Mouse (Mus musculus) layer of hippocampus, adult 8-10 months (tissue): ENCODE measurements around the gene Gm12258. TPM values are rescaled to one million over a fixed set of nuclear protein-coding genes. Genes with fewer than 3 reads are reported as not detected.

Experiments
- DNase-seq, 2 experiments: peaks; one replicate each; pipeline ENCODE4 v3.0.0; 2022; ENCODE audit warnings: low spot score in 2 of 2
- total RNA-seq, 4 experiments: library from RNA; stranded (reverse); gene quantifications; 2 replicates each; pipeline ENCODE4 v1.2.4; 2022

Gm12258 gene
- total RNA-seq, 4 experiments from 2014 or later, result 15.8 to 24.2 (median 21.4) TPM

DNA sequence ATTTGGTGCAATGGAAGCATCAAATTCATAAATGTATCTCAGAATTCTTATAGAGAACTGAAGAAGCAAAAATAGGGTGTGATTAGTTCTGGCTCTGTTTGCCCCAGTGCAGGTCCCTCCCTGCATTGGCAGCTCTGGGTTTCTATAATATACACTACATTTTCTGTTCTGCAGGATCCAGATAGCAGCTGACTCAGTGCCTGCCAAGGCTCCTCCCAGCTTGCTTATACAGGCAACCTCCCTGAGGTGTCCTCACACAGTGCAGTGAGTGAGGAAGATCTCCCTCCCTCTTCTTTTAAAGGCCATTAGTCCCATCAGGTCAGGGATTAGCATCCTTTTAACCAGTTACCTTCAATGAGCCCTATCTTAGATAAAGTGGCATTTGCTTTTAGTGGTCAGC lies 54.1 kb downstream of the Gm12258 start:
- DNase-seq, result no peak

DNA sequence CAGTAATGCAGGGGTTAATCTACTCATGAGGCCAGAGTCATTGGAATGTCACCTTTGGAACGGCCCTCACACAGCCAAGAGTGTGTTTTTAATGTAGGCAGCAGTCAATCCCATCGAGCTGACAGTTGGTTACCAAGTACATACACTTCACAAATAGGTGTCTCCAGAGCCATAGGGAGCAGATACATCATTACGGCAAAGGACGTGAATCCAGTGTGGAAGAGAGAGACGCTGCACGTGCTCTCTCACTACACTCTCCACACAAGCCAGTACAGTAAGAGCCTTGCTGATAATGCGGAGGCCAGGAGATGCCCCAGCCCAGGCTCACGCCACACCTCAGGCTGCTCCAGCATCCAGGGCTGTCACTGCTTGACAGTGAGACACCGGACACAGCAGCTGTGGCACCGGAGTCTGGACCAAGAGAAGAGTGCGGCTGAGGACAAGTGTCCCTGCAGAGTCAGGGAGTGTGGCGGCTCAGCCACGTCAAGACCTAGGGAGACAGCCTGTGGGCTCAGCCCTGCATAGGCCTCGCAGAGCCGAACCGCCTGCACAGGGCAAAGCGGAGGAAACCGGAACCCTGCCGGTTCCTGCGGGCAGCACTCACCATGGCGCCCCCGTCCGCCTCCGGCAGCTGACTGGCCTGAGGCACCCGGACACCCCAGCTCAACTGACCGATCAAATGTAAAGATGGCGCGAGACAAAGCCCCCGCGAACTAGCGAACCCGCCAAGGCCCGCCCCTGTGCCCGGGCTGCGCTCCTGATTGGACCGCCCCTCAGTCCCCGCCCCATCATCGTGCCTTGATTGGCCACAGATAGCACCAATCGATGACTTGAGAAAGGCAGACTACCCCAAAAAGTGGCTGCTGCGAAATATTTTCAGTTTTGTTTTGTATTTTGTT lies 56.8 kb downstream of the Gm12258 start, which contains the start of gene Zfp39:
Gene Zfp39, minus strand, starts transcription at position 715 of the 899 bp plus-strand sequence.
- peak; percentile 92 to 96 for DNase-seq

DNA sequence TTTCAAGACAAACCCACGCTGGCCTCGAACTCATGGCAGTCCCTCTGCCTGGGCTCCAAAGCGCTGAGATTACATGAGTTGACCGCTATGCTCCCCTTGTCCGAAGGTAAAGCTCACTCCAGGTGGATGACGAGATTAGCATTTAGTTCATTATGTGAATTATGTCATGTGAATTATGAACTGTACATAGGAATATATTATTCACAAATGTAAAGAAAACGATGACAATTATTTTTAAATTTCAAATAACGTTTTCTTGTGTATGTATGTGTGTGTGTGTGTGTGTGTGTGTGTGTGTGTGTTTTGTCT lies 57.4 kb downstream of the Gm12258 start:
- DNase-seq, result no peak

DNA sequence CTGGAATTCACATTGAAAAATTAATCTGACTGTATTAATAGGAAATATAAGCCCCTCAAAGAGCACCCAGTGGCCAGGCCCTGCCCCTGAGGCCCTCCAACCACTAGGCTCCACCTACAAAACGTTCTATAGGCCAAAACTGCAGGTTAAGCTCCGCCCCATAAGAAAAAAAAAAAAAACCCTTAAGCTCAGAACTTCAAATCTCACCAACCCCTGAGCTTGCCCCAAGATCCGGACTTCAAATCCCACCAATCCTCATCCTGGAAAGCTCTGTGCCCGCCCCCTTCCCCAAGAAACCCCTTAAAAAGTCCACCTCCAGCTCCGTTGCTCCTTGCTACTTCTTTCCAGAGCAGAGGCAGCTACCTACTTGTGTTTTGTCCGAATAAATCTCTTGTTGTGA lies 57.9 kb downstream of the Gm12258 start:
- no peak for DNase-seq

Other genes starting within 250 kb of the Gm12258 start
- not detected for gene 2210407C18Rik, start 231.1 kb upstream of the Gm12258 start, total RNA-seq
- not detected for gene Olfr323, start 216.7 kb upstream of the Gm12258 start, total RNA-seq
- gene Trim58, start 206.7 kb upstream of the Gm12258 start, total RNA-seq, result under 1 TPM in 2 of 4 experiments, not detected in 2; 0.14 to 0.19 TPM
- not detected for gene Olfr322, start 188.4 kb upstream of the Gm12258 start, total RNA-seq
- gene Olfr320, start 166.1 kb upstream of the Gm12258 start, total RNA-seq, result not detected
- gene Olfr319, start 148.0 kb upstream of the Gm12258 start, total RNA-seq, result under 1 TPM in 1 of 4 experiments, not detected in 3; 0.43 TPM
- under 1 TPM in 2 of 4 experiments, not detected in 2; 0.09 to 0.16 TPM for gene Olfr318, start 123.1 kb upstream of the Gm12258 start, total RNA-seq
- gene Olfr317, start 107.9 kb upstream of the Gm12258 start, total RNA-seq, result under 1 TPM in 3 of 4 experiments, not detected in 1; 0.19 to 0.76 (median 0.43) TPM
- 1 to 10 TPM in 2 of 4 experiments, under 1 TPM in 2; 0.59 to 1.8 (median 1.2) TPM for gene Olfr316, start 94.4 kb upstream of the Gm12258 start, total RNA-seq
- not detected for gene Olfr315, start 74.0 kb upstream of the Gm12258 start, total RNA-seq
- gene Olfr314, start 64.2 kb upstream of the Gm12258 start, total RNA-seq, result not detected
- gene Fam183b, start 45.2 kb upstream of the Gm12258 start, total RNA-seq, result 1 to 10 TPM; 5.4 to 7.7 (median 6.4) TPM
- gene Olfr313, start 32.2 kb upstream of the Gm12258 start, total RNA-seq, result not detected
- gene Olfr312, start 17.9 kb upstream of the Gm12258 start, total RNA-seq, result not detected
- not detected for gene Olfr311, start 7.9 kb upstream of the Gm12258 start, total RNA-seq
- gene 2810021J22Rik, start 20.1 kb downstream of the Gm12258 start, total RNA-seq, result 10 to 100 TPM in 3 of 4 experiments, 1 to 10 TPM in 1; 7.1 to 14.0 (median 12.1) TPM
- 10 to 100 TPM in 2 of 4 experiments, 1 to 10 TPM in 2; 9.0 to 10.2 (median 9.8) TPM for gene Zfp39, start 57.1 kb downstream of the Gm12258 start, total RNA-seq
- under 1 TPM in 1 of 4 experiments, not detected in 3; 0.14 TPM for gene Btnl10, start 70.8 kb downstream of the Gm12258 start, total RNA-seq
- 100 to 1,000 TPM; 426 to 450 (median 442) TPM for gene Rnf187, start 91.8 kb downstream of the Gm12258 start, total RNA-seq
- gene Hist3h2ba, start 101.8 kb downstream of the Gm12258 start, total RNA-seq, result 10 to 100 TPM; 71.4 to 92.2 (median 75.7) TPM
- gene Hist3h2a, start 107.5 kb downstream of the Gm12258 start, total RNA-seq, result 10 to 100 TPM; 48.9 to 64.2 (median 56.8) TPM
- 1 to 10 TPM; 2.8 to 6.3 (median 4.8) TPM for gene Trim17, start 107.5 kb downstream of the Gm12258 start, total RNA-seq
- 10 to 100 TPM; 28.4 to 32.5 (median 31.0) TPM for gene Trim11, start 130.9 kb downstream of the Gm12258 start, total RNA-seq